Mouse (Mus musculus) cerebellum, adult 2 months (tissue): ENCODE measurements around the gene Cfap46.

Experiments used
- CTCF ChIP-seq: fragments of 200-500 bp; IDR thresholded peaks from 2 replicates; pipeline ENCODE4 v1.5.1; 2011; ENCODE audit warnings: low read depth, mild to moderate bottlenecking, control low read depth, low read length, moderate library complexity, borderline replicate concordance; ENCODE audit not compliant: insufficient read depth
- POLR2A ChIP-seq: fragments of 200-500 bp; IDR thresholded peaks from 2 replicates; pipeline ENCODE4 v1.6.1; 2011; ENCODE audit warnings: low read length, control low read depth, borderline replicate concordance; ENCODE audit not compliant: insufficient read depth

DNA sequence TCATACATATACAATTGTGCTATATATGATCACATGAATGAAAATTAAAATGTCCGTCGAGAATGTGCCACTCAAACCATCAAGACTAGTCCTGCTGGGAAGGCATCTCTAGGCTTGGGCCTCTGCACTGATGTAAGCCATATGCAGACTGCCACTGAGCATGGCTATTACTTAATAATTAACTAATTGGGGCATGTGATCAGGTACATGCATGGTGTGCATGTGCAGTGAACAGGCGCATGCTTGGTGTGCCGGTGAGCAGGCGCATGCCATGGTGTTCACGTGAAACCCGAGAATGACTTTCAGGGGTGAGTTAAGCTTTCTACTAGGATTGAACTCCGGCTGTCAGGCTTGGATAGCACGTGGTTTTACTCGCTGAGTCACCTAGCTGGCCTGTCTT is 124.0 kb downstream of the Cfap46 start:
- no peak for TF ChIP-seq POLR2A
- TF ChIP-seq CTCF, result no peak
